Mouse (Mus musculus) erythroblast, embryonic 14.5 days (primary cell): ENCODE data around the gene Gins3.

Experiments used
- GATA1 ChIP-seq: IDR thresholded peaks from 2 replicates; pipeline ENCODE4 v1.6.1; 2012; ENCODE audit warnings: low read length, inconsistent platforms, mixed read lengths
- TAL1 ChIP-seq: IDR thresholded peaks from 3 replicates; pipeline ENCODE4 v1.6.1; 2012; ENCODE audit warnings: low read length, inconsistent platforms, mixed read lengths

GRCm38 (mm10) chr8:95688073-95688672 is 54.9 kb downstream of the Gins3 start:
- no peak for TF ChIP-seq TAL1
- TF ChIP-seq GATA1, result no peak
